Mouse (Mus musculus): ENCODE measurements at regions not wholly inside any gene's neighbourhood (a gene's known extent, or its start where the extent isn't known, plus 50 kb on each side); places are given as distances from the start of the nearest gene placed in this dataset.

DNA sequence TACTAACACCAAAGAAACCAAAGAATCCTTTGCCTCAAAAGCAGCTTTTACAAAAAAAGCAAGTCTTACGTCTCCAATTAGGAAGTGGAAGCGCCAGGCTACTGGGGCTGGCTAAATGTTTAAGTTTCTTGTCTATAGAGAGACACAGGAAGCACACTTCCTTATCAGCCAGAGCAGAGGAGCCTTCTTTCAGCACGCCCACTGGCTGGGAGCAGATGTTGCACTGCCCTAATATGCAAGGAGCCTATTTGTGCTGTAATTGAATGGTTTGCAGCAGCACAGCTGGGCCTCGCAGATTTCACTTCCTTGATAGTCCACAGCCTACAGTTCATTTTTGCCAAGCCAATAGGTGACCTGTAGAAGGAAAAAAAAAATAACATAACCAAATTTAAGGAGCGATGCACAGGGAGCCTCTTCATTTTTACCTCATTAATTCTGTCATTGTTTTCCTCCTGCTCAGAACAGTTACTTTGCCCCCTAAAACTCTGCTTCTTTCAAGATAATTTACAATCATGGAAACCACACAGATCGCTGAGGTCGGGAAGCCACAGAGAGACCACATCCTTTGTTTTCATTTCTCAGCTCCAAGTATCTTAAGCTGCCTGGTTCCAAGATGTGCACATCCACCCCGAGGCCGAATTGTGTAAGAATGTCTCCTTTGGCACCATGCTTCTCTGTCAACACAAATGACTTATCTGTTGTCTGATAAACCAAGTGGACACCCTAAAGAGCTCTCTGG lies 217.3 kb upstream of the P2ry1 start:
- TF ChIP-seq POLR2A (IDR thresholded peaks at IDR 0.05; ENCODE audit: control insufficient read depth, low read depth, low read length) (no peak), CTCF (IDR thresholded peaks at IDR 0.05; ENCODE audit: control insufficient read depth, insufficient read depth, insufficient replicate concordance, low read depth, low read length) (no peak)

Data from testis, adult 2 months (tissue).